Mouse (Mus musculus) cerebellum, adult 9-10 months (tissue): ENCODE results near the gene Vgll4.
A peak's percentile ranks its signal among the peaks of the same experiment; 100 is the strongest.
"Not testable (repeated sequence)": the region's sequence is repeated elsewhere in the genome, so short reads cannot be mapped to it uniquely, and the experiment has no call there.

Source experiments
- DNase-seq: peaks from one replicate; pipeline ENCODE4 v3.0.0; 2022

Gene Vgll4

DNA sequence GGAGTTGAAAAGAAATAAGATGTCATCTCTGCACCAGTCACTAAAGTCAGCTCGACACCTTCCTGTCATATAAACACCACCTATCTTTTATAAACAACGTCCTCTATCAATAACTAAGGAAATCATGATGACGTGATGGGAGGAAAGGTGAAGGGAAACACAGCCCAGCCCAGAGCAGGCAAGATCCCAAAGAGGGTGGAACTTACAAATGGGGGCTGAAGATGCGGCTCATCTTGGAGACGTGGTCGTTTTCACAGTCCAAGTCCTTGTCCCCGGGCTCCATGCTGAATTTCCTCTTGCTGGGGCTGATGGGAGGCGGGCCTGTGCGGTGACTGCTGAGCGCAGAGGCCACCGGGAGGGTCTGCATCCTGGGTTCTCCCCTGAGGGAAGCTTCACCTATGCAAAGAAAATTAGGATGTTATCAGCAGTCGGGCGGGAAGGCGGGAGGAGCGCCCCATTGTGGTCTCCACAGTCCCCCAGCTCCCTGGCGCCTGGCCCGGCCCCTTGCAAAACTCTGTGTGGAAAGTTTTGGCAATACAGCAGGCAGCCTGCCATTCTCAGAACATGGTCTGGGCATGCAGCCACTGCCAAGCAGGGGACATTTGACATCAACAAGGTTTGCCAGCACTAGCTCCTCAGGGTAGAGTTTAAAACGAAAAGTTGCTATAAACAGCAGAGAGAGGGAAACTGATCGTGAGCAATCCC, 79.2 kb downstream of the Vgll4 start:
- peak; percentile 88 for DNase-seq

DNA sequence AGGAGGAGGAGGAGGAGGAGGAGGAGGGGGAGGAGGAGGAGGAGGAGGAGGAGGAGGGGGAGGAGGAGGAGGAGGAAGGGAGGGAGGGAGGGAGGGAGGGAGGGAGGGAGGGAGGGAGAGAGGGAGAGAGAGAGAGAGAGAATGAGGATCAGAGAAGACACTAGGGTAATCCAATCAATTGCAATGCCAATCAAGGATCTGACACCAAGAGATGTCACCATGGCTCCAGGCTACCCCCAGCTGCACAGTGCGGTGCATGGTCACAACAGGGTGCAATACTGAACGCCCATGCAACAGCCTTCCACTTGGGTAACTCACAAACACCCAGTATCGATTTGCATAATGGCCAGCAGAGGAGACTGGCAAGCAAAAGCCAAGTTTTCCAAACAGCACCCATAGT, 79.8 kb downstream of the Vgll4 start:
- DNase-seq = not testable (repeated sequence)

DNA sequence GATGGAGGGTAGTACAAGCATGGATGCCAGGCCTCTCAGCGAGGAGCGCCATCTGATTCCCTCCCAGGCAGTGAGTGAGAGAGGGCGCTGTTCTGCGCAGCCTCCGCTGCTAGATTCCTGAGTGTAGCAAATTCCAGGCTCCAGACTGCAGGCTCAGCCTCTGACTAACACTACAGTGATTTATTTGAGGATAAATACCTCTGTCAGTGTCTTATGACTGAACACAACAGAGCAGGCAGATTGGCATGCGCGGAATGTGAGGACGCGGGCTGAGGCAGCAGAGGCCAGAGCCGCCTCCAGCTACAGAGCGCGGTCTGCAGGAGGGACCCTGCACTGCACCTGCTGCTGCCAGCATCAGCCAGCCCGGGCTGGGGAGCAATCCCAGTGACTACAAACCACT, 80.9 kb downstream of the Vgll4 start:
- DNase-seq = peak; percentile 46

DNA sequence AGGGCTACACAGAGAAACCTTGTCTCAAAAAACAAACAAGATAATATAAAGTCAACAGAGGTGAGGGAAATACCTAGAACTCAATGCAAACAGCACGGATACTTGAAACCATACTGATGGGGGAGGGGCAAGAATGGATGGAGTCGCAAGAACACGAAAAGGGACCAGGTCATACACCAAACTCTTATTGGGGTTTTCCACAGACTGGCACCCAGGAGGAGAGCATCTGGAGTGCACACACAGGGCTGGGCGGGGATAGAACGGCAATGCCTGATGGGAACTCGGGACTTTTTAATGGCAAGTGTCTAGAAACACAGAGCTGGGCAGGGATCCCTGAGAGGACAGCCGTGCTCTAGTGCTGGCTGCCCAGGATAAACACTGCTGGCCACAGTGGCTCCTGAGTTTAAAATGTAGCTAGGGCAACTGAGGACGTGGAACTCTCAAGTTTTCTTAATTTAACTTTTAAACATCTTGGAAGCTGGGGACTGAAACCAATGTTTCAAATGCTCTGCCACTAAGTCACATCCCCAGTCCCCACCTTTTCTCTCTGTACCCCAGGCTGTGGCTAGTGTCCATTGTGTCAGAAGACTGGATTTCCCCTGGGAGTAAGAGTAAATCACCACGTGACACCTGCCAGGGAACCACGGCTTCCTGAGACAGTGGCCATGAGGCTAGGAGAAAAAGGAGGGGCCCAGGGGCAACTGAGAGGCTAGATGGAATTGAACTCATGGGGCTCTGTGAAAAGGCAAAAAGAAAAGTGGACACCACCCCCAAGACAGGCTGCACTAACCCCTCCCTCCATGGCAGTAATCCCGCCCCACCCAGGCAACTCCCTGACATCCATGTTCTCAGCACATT, 83.1 kb downstream of the Vgll4 start:
- DNase-seq = no peak

DNA sequence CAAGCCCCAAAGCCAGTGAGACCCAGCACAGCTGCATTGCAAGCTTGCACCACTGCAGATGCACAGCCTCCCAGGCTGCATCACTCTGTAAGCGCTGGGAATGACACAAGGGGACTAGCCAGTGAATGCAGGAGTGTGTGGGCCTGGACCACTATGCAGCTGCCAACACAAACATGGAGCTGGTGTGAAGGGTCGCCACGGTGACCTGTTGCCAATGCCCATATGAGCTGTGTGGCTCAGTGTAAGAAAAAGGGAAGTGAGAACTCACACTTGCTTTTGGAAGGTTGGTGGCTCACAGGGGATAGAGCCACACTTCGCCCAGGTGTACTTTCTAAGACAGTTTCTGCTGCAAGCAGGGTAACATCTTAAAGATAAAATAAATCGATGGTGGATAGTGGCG, 83.8 kb downstream of the Vgll4 start:
- no peak for DNase-seq

DNA sequence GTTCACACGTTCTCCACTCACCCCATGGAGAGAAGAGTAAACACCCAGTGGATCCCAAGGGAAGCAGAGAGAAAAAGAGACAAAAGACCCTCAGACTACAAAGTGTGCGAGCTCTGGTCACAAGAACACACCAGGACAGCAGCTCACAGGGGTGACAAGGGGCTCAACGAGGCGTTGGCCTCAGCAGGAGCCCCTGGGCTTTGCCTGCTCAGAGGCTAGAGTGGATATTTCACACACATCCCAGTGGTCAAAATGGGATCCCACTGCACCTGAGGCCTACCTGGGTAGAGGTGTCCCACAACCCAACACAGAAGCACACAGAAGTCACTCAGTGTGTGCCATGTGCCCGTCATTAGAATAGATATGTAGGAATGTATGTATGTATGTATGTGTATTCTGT, 84.7 kb downstream of the Vgll4 start:
- DNase-seq = no peak

DNA sequence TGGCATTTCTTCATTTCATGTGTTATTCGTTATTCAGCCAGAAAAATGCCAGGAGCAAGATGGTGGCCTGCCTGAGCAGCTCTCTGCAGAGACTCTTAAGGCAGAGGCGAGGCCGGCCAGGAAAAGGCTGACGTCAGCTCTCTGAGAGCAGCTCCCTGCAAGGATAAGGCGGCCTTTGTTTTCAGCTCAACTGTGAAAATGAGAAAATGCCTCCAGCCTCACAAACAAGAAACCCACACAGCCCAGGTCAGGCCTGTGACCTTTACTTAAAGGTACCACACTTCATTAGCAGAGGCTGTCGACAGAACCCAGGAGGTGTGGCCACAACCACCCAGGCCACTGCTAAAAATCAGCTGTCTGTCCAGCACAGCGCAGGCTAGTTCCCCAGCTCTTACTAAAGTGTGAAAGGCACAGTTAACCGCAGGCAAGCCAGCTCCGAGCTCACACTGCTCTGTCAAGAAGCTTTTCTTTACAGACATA, 86.5 kb downstream of the Vgll4 start:
- no peak for DNase-seq

DNA sequence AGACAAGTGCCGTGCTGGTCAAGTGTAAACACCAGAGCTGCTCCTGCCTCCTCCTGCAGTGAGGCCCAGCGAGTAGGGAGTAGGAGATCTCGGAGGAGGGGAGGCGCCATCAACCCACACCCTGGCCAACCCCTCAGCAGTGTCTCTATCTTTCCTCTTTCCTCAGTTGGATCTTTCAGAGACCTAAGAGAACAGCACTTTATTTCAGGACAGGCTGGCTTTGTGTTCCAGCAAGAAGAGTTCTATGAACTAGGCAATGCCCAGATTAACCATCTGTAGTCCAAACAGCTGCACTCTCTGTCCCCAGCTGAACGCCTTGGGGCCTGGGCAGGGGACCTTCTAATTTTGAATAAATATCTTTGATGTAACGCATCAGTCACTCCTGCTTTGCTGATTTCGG, 87.1 kb downstream of the Vgll4 start:
- no peak for DNase-seq

DNA sequence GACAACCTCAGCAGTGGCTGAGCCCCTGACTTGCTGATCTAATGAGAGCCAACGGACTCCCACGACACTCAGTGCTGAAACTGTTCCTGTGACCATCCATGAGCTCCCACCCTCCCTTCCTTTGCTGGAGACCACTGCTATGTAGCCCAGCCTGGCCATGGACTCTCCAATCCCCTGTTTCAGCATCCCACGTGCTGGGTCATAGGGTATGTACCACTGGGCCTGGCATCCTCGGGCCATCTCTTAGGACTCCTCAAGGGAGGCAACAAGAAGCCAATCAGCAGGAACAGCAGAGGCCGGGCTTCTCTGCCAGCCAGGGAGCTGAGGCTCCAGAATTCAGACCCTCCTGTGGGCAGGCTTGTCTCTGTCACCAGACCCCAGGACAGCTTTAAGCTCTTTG, 87.6 kb downstream of the Vgll4 start:
- no peak for DNase-seq

DNA sequence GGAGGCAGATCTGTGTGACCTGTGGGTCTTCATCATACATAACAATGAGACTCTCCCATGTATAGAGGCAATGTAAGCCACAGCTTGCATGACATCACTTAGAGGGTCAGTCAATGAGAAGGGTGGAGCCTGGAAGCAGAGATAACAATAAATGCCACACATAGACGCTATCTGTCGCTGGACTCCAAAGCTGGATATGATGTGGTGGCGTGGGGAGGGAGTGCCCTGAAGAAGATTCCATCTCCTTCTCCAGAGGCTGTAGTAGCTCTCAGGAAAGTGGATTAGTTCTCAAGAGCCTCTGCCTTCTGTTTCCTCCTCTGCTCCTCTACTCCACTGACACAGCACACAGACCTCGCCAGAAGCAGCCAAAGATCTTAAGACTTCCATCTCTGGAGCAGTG, 89.0 kb downstream of the Vgll4 start:
- no peak for DNase-seq

DNA sequence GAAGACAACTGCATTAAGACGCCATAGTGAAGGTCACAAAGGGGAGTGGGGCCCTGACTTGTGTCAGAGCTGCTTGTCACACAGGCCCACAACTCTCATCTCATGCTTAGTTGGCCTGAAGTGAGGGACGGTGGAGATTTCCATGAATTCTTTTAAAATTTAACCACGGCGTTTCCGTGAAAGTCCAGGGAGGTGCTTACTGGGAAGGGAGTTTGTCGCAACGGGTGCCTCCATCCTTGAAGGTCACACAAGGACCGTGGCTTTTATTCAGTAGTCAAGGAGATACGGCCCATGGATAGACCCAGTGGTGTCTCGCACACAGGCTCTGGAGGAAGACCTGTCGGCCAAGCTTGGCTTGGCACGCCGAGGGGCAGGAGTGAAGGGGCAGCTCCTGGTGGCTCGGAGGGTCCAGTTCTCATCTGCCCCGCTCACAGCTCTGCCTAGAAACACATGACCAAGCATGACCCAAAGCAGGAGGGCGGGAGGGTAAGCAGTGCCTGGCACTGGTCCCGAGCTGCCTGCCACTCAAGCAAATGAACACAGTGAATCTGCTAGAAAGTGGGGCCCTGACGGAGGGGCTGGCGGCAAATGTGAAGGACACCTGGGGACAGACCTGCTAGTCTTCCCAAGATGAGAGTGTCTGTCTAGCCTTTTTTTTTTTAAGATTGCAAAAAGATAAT, 90.8 kb downstream of the Vgll4 start:
- DNase-seq = no peak

DNA sequence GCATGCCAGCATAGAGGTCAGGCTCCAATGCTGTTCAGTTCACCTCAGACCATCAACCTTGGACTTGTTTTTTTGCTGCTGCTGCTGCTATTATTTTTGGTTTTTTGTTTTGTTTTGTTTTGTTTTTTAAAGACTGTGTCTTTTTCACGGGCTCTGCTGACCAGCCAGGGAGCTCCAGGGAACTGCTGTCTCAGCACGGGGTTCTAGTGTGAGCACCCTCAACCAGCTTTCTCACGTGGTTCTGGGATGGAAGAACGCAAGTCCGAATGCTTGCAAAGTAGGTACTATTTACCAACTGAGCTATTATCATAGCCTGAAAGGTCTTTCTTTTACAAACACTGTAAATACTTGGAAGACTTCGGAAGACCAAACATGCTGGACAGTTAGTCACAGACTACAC, 93.2 kb downstream of the Vgll4 start:
- no peak for DNase-seq

DNA sequence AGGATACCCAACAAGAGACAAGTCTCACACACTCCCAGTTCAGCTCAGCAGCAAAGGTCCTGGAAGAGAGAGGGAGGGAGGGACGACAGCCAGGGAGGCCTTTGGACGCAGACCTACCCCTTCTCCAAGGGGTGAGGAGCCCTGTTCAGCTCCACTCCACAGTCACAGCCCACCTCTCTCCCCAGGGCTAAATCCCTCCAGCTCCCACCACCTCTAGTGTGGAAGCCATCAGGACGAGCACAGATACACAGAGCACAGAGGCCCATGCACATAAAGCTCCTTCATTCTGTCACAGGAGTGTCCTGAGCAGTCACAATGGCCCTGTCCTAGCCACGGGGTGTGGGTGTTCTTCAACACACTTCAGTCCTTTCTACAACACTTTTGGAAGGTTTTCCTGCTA, 93.8 kb downstream of the Vgll4 start:
- no peak for DNase-seq

DNA sequence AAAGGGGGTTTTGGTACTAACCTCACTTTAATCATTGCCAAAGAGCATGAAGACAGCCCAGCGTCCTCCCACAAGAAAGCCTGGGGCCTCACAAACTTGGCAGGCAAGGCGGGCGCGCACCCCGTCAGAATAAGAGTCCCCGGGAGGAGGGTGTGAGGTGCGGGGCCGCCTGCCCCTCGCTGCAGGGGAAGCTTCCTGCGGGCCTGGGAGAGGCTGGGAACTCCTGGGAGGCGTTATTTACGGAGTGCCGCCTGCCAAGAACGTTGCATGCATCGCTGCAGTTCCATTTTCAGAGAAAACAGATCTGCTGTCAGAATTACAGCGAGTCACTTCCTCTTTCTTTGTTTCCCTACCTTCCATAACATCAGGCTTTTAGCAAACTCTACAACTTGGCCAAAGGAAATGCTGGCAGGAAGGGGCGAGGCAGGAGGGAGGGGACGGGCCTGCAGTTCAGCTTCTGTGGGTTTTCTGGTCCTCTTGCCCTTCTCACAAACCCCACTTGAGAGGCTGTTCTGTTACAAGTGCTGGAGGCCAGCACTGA, 94.7 kb downstream of the Vgll4 start:
- DNase-seq = peak; percentile 89

DNA sequence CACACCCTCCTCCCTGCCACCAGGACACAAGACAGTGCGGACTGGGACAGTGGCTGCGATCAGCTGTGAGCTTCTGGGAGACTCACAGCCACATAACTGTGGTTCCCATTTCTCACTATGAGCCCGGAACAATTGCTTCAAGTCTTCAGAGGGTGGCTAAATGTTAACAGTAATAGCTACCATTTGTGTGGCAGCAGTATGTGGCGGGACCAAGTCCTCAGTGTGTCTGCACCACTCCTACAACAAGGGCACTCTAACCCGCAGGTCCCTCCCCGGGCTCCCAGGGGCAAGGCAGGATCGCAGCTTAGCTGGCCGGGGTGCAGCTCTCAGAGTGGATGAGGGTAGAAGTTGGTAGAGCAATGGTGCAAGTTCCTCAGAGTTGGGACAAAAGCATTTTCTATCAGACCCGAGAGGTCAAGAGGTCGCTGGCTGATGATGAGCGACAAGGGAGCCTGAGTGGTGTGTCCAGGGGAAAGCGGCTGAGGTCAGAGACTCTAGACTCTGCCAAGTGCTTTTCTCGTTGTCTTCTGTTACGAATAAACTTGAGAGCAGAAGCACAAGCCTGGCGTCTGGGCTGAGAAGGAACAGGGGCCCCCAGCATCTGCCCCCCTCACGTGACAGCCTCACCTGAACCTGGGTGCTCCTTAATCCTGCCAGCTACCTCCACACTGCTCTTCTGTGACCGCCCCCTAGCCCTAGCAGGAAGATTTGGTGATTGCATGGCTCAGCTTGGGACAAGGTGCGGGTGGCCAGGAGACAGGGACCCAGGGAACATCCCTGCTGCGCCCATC, 95.5 kb downstream of the Vgll4 start:
- DNase-seq = no peak

DNA sequence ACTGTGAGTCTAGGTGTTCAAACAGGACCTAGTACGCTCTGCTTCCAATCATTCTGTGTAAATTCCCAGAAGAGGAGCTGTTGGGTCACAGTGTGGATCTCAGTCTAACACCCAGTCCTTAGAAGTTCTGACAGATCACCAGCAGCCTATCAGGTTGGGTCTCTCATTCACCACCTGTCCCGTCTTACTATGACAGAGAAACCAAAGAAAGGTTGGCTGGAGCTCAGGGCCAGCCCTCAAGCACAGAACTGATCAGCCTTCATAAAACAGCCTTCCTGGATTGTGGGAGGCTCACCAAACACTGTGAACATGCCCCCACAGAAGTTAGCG, 96.0 kb downstream of the Vgll4 start:
- no peak for DNase-seq

DNA sequence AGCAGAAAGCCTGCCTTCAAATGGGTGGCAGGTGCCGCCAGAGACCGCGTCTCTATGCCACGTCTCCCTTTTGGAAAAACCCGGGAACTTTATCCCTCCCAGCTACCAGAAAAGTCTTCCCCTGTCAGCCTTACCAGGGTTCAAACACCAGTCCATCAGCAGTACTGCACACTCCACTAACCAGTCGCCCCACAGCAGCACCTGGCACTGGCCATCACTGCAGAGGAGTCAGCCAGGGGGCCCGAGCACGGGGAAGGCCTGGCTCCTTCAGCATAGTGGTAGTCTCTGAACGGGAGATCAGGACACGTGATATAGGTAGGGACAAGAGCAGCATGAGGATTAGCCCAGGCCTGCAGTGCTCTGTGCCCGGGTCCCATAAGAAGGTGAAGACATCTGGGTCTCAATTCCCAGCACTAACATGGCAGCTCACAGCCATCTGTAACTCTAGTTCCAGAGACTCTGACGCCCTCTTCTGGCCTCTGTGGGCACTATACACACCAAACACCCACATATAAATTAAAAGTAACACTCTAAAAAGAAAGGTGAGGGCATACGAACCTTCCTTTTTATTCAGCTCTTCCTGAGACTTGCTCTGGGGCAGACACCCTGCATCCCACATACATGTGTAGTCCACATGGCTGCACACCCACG, 98.7 kb downstream of the Vgll4 start:
- no peak for DNase-seq

DNA sequence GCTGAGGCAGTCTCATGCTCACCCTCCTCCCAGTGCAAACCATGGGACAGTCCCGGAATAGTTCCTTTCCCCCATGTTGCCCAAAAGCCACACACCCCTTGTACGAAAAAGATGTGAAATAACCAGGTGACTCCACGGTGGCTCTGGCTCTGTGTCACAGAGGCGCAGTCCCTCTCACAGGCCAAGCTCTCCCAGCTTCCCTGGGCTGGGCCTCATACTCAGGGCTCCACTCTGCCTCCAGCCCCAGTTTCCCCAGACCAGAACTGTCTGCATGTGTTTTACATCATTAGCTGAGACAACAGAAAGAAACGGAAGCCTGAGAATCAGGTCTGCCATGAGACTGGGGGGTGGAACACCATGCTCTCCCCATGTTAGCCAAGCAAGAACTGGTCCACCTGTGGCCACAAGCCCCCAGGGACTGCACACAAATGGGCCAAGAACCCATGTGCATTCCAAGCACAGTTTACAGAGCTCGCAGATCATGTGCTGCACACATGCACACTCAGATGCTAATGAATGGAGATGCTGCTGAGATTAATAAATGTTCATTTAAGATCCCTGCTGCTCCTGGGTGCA, 100.2 kb downstream of the Vgll4 start:
- no peak for DNase-seq

DNA sequence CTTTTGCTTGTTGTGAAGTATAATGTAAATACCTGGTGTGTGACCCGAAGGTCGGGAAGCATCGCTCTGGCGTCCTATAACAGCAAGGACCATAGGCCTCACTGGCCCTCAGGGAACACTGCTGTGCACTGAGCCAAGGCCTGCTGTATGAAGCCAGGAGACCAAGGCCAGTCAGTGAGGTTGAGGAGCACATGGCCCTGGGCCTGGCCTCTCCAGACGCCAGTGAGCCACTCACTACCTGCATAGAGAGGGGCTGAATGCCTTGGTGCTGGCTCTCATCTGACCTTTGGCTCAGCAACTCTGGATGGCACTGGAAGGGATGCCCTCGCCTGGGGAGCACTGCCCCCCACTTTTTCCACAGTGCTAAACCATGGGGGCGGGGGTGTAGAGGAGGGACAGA, 101.1 kb downstream of the Vgll4 start:
- DNase-seq = no peak

DNA sequence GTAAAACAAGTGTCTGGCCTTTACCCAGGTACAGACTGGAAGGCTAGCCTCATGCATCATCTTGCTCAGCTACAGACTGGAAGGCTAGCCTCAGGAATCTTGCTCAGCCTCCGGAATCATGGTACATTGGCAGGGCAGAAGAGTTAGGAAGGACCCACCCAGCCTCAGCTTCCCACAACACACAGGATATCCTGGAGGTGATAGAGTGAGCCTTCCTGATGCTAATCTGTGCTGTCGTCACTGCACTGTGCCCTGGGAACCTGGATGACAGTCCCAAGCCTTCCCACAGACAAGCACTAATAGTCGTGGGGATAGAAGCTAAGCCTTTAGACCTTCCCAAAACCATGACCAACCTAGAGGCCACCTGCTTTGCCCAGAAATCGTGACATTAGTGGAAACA, 103.2 kb downstream of the Vgll4 start:
- DNase-seq = no peak

DNA sequence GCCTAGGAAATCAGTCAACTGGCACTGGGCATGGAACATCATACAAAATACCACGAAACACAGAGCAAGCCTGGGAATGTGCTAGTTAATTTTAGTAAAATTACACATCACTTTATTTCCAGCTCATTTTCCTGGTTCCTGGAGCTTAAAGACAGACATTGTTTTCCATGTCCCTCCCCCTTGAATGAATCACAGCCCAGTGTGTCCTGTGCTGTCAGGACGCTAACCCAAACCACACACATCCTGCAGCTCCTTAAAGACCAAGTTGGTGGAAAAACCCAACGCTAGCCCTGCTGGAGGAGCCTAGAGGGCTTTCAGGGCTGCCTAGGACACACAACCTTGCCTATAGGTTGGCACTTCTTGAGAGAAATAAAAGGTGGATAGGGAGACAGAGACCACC, 103.7 kb downstream of the Vgll4 start:
- no peak for DNase-seq

DNA sequence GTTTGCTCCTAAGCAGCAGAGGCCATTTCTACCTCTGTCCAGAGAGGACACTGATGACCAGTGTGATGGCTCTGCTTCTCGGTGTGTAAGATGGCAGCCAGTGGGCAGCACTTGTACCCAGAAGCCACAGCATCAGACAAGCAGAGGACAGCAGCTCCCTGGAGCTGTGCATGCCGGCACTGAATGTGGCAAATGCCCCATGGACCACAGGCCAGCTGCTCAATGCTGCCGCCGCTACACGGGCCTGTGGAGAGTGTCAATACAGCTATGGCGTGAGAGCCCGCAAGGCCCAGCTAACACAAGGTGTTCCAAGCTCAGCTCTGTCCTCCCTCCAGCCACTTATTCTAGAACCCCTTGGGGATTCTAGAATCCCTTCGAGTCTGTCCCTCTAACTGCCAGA, 105.4 kb downstream of the Vgll4 start:
- no peak for DNase-seq
